Mouse (Mus musculus) heart, postnatal 0 days (tissue): ENCODE measurements around the gene Smpx.

Experiments
- CTCF ChIP-seq: IDR thresholded peaks from 2 replicates; pipeline ENCODE4 v1.5.1; 2016; ENCODE audit warnings: antibody characterized with exemption, control low read depth, low read depth
- EP300 ChIP-seq: IDR thresholded peaks from 2 replicates; pipeline ENCODE4 v1.6.1; 2016; ENCODE audit warnings: antibody characterized with exemption, low read depth

GRCm38 (mm10) chrX:157655047-157655446 is 43.7 kb upstream of the Smpx start:
- TF ChIP-seq EP300 (no peak), CTCF (no peak)
